Mouse (Mus musculus): Measurements from ENCODE around the gene Ptov1. TPM values are rescaled to one million over a fixed set of nuclear protein-coding genes. Genes with fewer than 3 reads are reported as not detected.
A peak's percentile ranks its signal among the peaks of the same experiment; 100 is the strongest.

The Ptov1 gene
- polyA plus RNA-seq (2012; rRNA removed) (751 and 1,065 TPM in 2 replicates), polyA plus RNA-seq (2014; fragmentation: Nextera tagmentation; extraction: Ambion mirVana) (471 and 513 TPM in 2 replicates)

DNA sequence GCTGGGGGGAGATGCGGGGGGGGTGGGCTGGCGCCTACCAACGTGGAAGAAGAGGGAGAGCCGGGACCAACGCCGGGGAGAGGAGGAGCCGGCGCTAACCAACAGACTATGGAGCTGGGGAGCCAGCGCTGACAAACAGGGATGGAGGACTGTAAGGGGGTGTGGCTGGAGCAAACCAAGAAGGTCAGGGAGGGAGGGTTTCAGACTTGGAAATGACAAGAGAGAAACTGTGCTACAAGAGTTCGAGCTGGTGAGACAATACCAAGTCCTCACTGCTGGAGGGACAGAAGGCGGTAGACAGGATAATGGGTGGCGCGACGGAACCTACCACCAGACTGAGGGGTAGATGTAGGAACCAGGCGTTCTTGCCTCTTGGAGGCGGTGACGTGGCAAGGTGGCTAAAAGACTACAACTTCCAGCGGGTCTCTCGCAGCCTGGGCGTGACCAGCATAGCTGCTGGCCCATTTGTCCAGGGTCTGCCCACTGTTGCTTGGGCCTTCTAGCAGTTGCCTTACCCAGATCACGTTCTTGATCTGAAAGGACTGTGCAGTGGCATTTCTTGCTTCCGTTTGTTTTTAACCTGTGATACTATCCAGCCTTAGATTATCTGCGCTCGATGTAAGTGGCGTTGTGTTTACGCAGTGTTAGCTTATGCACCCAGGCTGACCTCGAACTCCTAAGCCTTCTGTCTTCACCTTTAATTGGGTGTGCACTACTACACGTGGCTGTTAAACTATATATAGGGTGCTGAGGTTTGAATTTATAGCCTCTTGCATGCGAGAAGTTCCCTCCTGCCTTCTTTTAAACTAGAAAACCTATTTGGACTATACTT, at the start of gene Ptov1:
TSS of gene Ptov1 (minus strand) at position 92 of the 832 bp plus-strand sequence.
- H3K4me3 ChIP-seq (replicated peaks; ENCODE audit: low read length): peak within 1 kb of the TSS; percentile 98
- H3K9ac ChIP-seq (ENCODE audit: low read depth, low read length, severe bottlenecking): peak within 1 kb of the TSS; percentile 100
- H3K4me1 ChIP-seq (ENCODE audit: control insufficient read depth, insufficient read depth, low read length): peaks cover 40% of the 10 kb centered on the region
- peak; percentile 97 for DNase-seq (ENCODE audit: low spot score)
- no peaks in the 10 kb centered on the region for H3K9me3 ChIP-seq (ENCODE audit: control insufficient read depth, low read length)
- 5% methylated on average over 28 of the region's 29 CpGs for WGBS
- peak; percentile 92 for ATAC-seq (ENCODE audit: low FRiP score, low read depth)
- H3K36me3 ChIP-seq (ENCODE audit: control insufficient read depth, insufficient read depth, low read length): peaks cover 21% of the 10 kb centered on the region
- H3K27me3 ChIP-seq (ENCODE audit: control insufficient read depth, insufficient read depth, low read length): no peaks in the 10 kb centered on the region
- peak; percentile 39; the same call in 1 of the 2 replicates for TF ChIP-seq POLR2A (IDR thresholded peaks at IDR 0.05; ENCODE audit: borderline replicate concordance, extremely low read depth, insufficient read depth, insufficient read length)
- H3K27ac ChIP-seq (replicated peaks; ENCODE audit: low read depth, low read length): peak within 1 kb of the TSS; percentile 100
- peak within 1 kb of the TSS; percentile 94 for H3K4me2 ChIP-seq (replicated peaks; ENCODE audit: low read depth, low read length, severe bottlenecking)

DNA sequence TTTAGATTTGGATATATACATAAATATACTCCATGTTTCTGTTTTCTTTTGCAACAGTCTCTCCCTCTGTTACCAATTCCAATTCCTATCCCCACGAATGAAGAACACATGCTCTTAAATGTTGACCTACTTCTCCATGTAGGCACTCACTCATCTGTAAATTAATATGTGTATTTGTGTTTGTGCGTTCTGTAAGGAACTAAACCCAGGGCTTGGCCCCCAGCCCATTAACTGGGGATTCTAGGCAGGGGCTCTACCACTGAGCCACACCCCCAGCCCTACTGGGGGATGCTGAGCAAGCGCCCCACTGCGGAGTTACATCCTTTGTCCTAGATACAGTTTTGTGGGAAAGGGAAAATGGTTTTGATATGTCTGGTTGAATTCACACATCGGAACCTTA, 49.5 kb upstream of the Ptov1 start:
- no peak for DNase-seq (ENCODE audit: low spot score)

GRCm38 (mm10) chr7:44918219-44918618, 48.6 kb upstream of the Ptov1 start:
- no peak for DNase-seq (ENCODE audit: low spot score)
- Histone ChIP-seq H3K4me3 (replicated peaks; ENCODE audit: low read length) (no peak overlapping the region), H3K36me3 (ENCODE audit: control insufficient read depth, insufficient read depth, low read length) (peaks cover 55% of the 10 kb centered on the region), H3K4me2 (replicated peaks; ENCODE audit: low read depth, low read length, severe bottlenecking) (no peak overlapping the region), H3K9ac (ENCODE audit: low read depth, low read length, severe bottlenecking) (no peak overlapping the region), H3K27me3 (ENCODE audit: control insufficient read depth, insufficient read depth, low read length) (no peaks in the 10 kb centered on the region), H3K4me1 (ENCODE audit: control insufficient read depth, insufficient read depth, low read length) (no peaks in the 10 kb centered on the region), H3K9me3 (ENCODE audit: control insufficient read depth, low read length) (no peaks in the 10 kb centered on the region), H3K27ac (replicated peaks; ENCODE audit: low read depth, low read length) (no peak overlapping the region)
- no peak for TF ChIP-seq POLR2A (IDR thresholded peaks at IDR 0.05; ENCODE audit: borderline replicate concordance, extremely low read depth, insufficient read depth, insufficient read length)
- WGBS: 81% methylated on average over 3 of the region's 3 CpGs
- no peak for ATAC-seq (ENCODE audit: low FRiP score, low read depth)

More for the DNA sequence above, 49.5 kb upstream of the Ptov1 start:
- H3K9ac ChIP-seq (ENCODE audit: low read depth, low read length, severe bottlenecking): no peak overlapping the region
- ATAC-seq (ENCODE audit: low FRiP score, low read depth): no peak
- TF ChIP-seq POLR2A (IDR thresholded peaks at IDR 0.05; ENCODE audit: borderline replicate concordance, extremely low read depth, insufficient read depth, insufficient read length): no peak
- no peaks in the 10 kb centered on the region for H3K27me3 ChIP-seq (ENCODE audit: control insufficient read depth, insufficient read depth, low read length)
- WGBS: 82% methylated on average over 5 of the region's 5 CpGs
- no peaks in the 10 kb centered on the region for H3K9me3 ChIP-seq (ENCODE audit: control insufficient read depth, low read length)
- no peak overlapping the region for H3K27ac ChIP-seq (replicated peaks; ENCODE audit: low read depth, low read length)
- no peak overlapping the region for H3K4me3 ChIP-seq (replicated peaks; ENCODE audit: low read length)
- no peak overlapping the region for H3K4me2 ChIP-seq (replicated peaks; ENCODE audit: low read depth, low read length, severe bottlenecking)
- H3K4me1 ChIP-seq (ENCODE audit: control insufficient read depth, insufficient read depth, low read length): no peaks in the 10 kb centered on the region
- H3K36me3 ChIP-seq (ENCODE audit: control insufficient read depth, insufficient read depth, low read length): peaks cover 53% of the 10 kb centered on the region

DNA sequence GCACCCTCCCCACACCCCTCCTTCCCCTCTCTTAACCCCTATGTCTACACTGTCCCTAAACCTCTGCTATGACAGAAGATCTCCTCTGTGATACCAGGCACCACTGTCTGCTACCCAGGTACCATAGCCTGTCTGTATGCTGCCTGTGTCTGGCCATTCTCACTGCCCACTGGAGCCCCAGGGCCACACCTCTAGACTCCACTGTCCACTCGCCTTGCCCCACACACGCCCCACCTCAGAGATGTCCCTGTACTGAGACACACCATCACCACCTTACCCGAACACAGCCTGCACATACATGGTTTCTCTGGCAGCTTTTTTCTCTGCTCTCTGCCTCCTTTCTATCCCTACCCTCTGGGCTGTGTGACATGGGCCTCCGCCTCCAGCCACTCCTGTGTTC, 47.3 kb upstream of the Ptov1 start:
- no peak for TF ChIP-seq POLR2A (IDR thresholded peaks at IDR 0.05; ENCODE audit: borderline replicate concordance, extremely low read depth, insufficient read depth, insufficient read length)

GRCm38 (mm10) chr7:44916191-44916590, 46.6 kb upstream of the Ptov1 start:
- Histone ChIP-seq H3K27me3 (ENCODE audit: control insufficient read depth, insufficient read depth, low read length) (no peaks in the 10 kb centered on the region), H3K4me1 (ENCODE audit: control insufficient read depth, insufficient read depth, low read length) (no peaks in the 10 kb centered on the region), H3K27ac (replicated peaks; ENCODE audit: low read depth, low read length) (no peak overlapping the region), H3K4me3 (replicated peaks; ENCODE audit: low read length) (no peak overlapping the region), H3K36me3 (ENCODE audit: control insufficient read depth, insufficient read depth, low read length) (peaks cover 58% of the 10 kb centered on the region), H3K9ac (ENCODE audit: low read depth, low read length, severe bottlenecking) (no peak overlapping the region), H3K9me3 (ENCODE audit: control insufficient read depth, low read length) (no peaks in the 10 kb centered on the region), H3K4me2 (replicated peaks; ENCODE audit: low read depth, low read length, severe bottlenecking) (no peak overlapping the region)
- whole genome bisulfite sequencing: 83% methylated on average over 6 of the region's 6 CpGs
- ATAC-seq (ENCODE audit: low FRiP score, low read depth) (no peak), DNase-seq (ENCODE audit: low spot score) (no peak)
- no peak for TF ChIP-seq POLR2A (IDR thresholded peaks at IDR 0.05; ENCODE audit: borderline replicate concordance, extremely low read depth, insufficient read depth, insufficient read length)

More for the DNA sequence above, 47.3 kb upstream of the Ptov1 start:
- Histone ChIP-seq H3K27me3 (ENCODE audit: control insufficient read depth, insufficient read depth, low read length) (no peaks in the 10 kb centered on the region), H3K9me3 (ENCODE audit: control insufficient read depth, low read length) (no peaks in the 10 kb centered on the region), H3K4me2 (replicated peaks; ENCODE audit: low read depth, low read length, severe bottlenecking) (no peak overlapping the region), H3K9ac (ENCODE audit: low read depth, low read length, severe bottlenecking) (no peak overlapping the region), H3K27ac (replicated peaks; ENCODE audit: low read depth, low read length) (no peak overlapping the region), H3K4me3 (replicated peaks; ENCODE audit: low read length) (no peak overlapping the region), H3K4me1 (ENCODE audit: control insufficient read depth, insufficient read depth, low read length) (no peaks in the 10 kb centered on the region), H3K36me3 (ENCODE audit: control insufficient read depth, insufficient read depth, low read length) (peaks cover 54% of the 10 kb centered on the region)
- WGBS: 97% methylated on average over 4 of the region's 4 CpGs
- DNase-seq (ENCODE audit: low spot score) (no peak), ATAC-seq (ENCODE audit: low FRiP score, low read depth) (no peak)
